Mouse (Mus musculus): ENCODE data around the gene Ctc1. TPM values are rescaled to one million over a fixed set of nuclear protein-coding genes. Genes with fewer than 3 reads are reported as not detected.
A peak's percentile ranks its signal among the peaks of the same experiment; 100 is the strongest.
"Not testable (repeated sequence)": the region's sequence is repeated elsewhere in the genome, so short reads cannot be mapped to it uniquely, and the experiment has no call there.

Ctc1 gene
- polyA plus RNA-seq (2014; fragmentation: Nextera tagmentation; extraction: Ambion mirVana), result 41.3 and 48.3 TPM in 2 replicates

DNA sequence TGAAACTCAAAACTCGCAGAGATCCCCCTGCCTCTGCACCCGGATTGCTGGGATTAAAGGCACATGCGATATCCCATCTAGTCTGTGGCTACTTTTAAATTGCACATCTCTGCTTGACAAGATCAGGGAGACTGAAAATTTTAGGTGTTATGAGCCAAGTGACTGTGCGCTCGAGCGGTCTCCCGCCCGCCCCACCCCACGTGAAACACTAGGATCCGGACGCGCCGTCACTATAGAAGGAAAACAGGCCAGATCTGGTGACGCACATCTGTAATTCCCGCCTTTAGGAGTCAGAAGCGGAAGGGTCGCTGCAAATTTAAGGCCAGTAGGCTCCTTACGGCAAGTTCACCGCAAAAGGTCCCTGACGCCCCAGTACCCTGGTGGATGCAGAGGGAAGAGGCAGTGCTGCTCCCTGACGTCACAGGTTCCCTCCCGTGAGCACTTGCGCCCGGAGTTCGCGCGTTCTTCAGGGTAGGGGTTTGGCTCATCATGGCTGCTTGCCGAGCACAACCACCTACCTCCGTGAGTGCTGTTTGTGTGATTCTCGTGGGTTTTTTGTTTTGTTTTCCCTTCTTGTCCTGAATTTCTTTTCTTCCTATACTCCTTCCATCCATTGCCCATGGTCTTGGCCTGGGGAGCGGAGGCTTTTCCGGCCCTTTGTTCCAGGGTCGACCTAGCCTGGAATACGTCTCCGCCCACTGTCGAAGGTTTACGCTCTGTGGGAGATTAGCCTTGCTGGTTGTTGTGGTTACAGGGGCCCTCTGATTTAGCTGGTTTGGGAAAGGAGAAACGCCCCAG, at the start of gene Ctc1:
Ctc1 (plus strand) TSS at position 268 of the 798 bp plus-strand sequence.
- peak within 1 kb of the TSS; percentile 93 for H3K27ac ChIP-seq (ENCODE audit: low read depth, low read length)
- no peaks in the 10 kb centered on the region for H3K36me3 ChIP-seq (ENCODE audit: control insufficient read depth, insufficient read depth, low read length)
- H3K27me3 ChIP-seq (ENCODE audit: control insufficient read depth, insufficient read depth, low read length), result no peaks in the 10 kb centered on the region
- peak within 1 kb of the TSS; percentile 74 for H3K4me3 ChIP-seq (ENCODE audit: low read depth, low read length)
- peak within 1 kb of the TSS; percentile 72 for H3K4me2 ChIP-seq
- H3K4me1 ChIP-seq (ENCODE audit: control insufficient read depth, insufficient read depth, low read length), result peaks cover 11% of the 10 kb centered on the region
- WGBS (ENCODE audit: insufficient replicate concordance), result 3% methylated on average over 38 of the region's 38 CpGs
- H3K9me3 ChIP-seq (replicated peaks; ENCODE audit: control insufficient read depth, low read length), result no peaks in the 10 kb centered on the region
- peak within 1 kb of the TSS; percentile 98 for H3K9ac ChIP-seq (ENCODE audit: low read depth, low read length)
- peak; percentile 94 for ATAC-seq (replicated peaks; ENCODE audit: insufficient number of reproducible peaks, low FRiP score, low TSS enrichment)

- ATAC-seq (replicated peaks; ENCODE audit: insufficient number of reproducible peaks, low FRiP score, low TSS enrichment), result no peak
- Histone ChIP-seq H3K27ac (ENCODE audit: low read depth, low read length) (no peak overlapping the region), H3K4me2 (no peak overlapping the region), H3K36me3 (ENCODE audit: control insufficient read depth, insufficient read depth, low read length) (no peaks in the 10 kb centered on the region), H3K4me3 (ENCODE audit: low read depth, low read length) (no peak overlapping the region), H3K9me3 (replicated peaks; ENCODE audit: control insufficient read depth, low read length) (no peaks in the 10 kb centered on the region), H3K27me3 (ENCODE audit: control insufficient read depth, insufficient read depth, low read length) (0 out of 2 replicates have a peak, but pooled peaks cover 2% of the 10 kb centered on the region), H3K9ac (ENCODE audit: low read depth, low read length) (no peak overlapping the region), H3K4me1 (ENCODE audit: control insufficient read depth, insufficient read depth, low read length) (peaks cover 6% of the 10 kb centered on the region; the same call in 1 of the 2 replicates)
- WGBS (ENCODE audit: insufficient replicate concordance), result 71% methylated on average over 1 of the region's 1 CpGs
Measured at GRCm38 (mm10) chr11:68966554-68966953, 49.2 kb upstream of the Ctc1 start.

GRCm38 (mm10) chr11:68967337-68968282, 48.1 kb upstream of the Ctc1 start, which contains the start of gene Slc25a35:
TSS of gene Slc25a35 (plus strand) at chr11:68968131.
- under 1% methylated on average over 50 of the region's 50 CpGs for WGBS (ENCODE audit: insufficient replicate concordance)
- peak; percentile 91 for ATAC-seq (replicated peaks; ENCODE audit: insufficient number of reproducible peaks, low FRiP score, low TSS enrichment)

GRCm38 (mm10) chr11:68968752-68969151, 47.0 kb upstream of the Ctc1 start:
- Histone ChIP-seq H3K4me2 (no peak overlapping the region), H3K27ac (ENCODE audit: low read depth, low read length) (no peak overlapping the region), H3K4me1 (ENCODE audit: control insufficient read depth, insufficient read depth, low read length) (peaks cover 16% of the 10 kb centered on the region), H3K9me3 (replicated peaks; ENCODE audit: control insufficient read depth, low read length) (no peaks in the 10 kb centered on the region), H3K27me3 (ENCODE audit: control insufficient read depth, insufficient read depth, low read length) (0 out of 2 replicates have a peak, but pooled peaks cover 2% of the 10 kb centered on the region), H3K4me3 (ENCODE audit: low read depth, low read length) (no peak overlapping the region), H3K9ac (ENCODE audit: low read depth, low read length) (no peak overlapping the region), H3K36me3 (ENCODE audit: control insufficient read depth, insufficient read depth, low read length) (no peaks in the 10 kb centered on the region)
- no peak for ATAC-seq (replicated peaks; ENCODE audit: insufficient number of reproducible peaks, low FRiP score, low TSS enrichment)
- WGBS (ENCODE audit: insufficient replicate concordance), result 82% methylated on average over 11 of the region's 11 CpGs

More at GRCm38 (mm10) chr11:68967337-68968282, 48.1 kb upstream of the Ctc1 start, which contains the start of gene Slc25a35:
- 0 out of 2 replicates have a peak, but pooled peaks cover 2% of the 10 kb centered on the region for H3K27me3 ChIP-seq (ENCODE audit: control insufficient read depth, insufficient read depth, low read length)
- peaks cover 11% of the 10 kb centered on the region for H3K4me1 ChIP-seq (ENCODE audit: control insufficient read depth, insufficient read depth, low read length)
- H3K4me3 ChIP-seq (ENCODE audit: low read depth, low read length), result peak within 1 kb of the TSS; percentile 64
- H3K9ac ChIP-seq (ENCODE audit: low read depth, low read length), result peak within 1 kb of the TSS; percentile 70
- H3K9me3 ChIP-seq (replicated peaks; ENCODE audit: control insufficient read depth, low read length), result no peaks in the 10 kb centered on the region
- no peaks in the 10 kb centered on the region for H3K36me3 ChIP-seq (ENCODE audit: control insufficient read depth, insufficient read depth, low read length)
- no peak within 1 kb of the TSS for H3K27ac ChIP-seq (ENCODE audit: low read depth, low read length)
- H3K4me2 ChIP-seq, result peak within 1 kb of the TSS; percentile 97

DNA sequence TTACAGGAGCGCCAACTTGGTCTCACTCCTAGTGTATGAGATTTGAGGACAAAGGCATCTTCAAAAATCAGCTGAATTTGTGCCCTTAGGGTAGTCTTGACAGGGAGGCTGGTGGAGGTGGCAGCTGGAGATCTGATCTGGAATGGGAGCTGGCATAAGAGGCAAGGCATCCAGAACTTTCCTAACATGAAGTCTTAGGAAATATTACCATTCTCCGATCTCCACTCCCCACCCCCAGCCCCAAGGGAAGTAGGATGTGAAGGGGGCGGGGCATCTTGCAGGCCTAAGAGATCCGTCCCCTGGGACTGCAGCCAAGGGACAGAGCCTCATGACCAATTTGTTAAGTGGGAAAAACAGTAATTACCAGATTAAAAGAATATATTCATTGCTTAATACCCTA, 45.5 kb upstream of the Ctc1 start:
- no peak overlapping the region for H3K4me2 ChIP-seq
- H3K9ac ChIP-seq (ENCODE audit: low read depth, low read length), result no peak overlapping the region
- no peak overlapping the region for H3K27ac ChIP-seq (ENCODE audit: low read depth, low read length)
- peaks cover 16% of the 10 kb centered on the region for H3K4me1 ChIP-seq (ENCODE audit: control insufficient read depth, insufficient read depth, low read length)
- H3K9me3 ChIP-seq (replicated peaks; ENCODE audit: control insufficient read depth, low read length), result no peaks in the 10 kb centered on the region
- 76% methylated on average over 4 of the region's 4 CpGs for WGBS (ENCODE audit: insufficient replicate concordance)
- no peak overlapping the region for H3K4me3 ChIP-seq (ENCODE audit: low read depth, low read length)
- ATAC-seq (replicated peaks; ENCODE audit: insufficient number of reproducible peaks, low FRiP score, low TSS enrichment), result no peak
- H3K36me3 ChIP-seq (ENCODE audit: control insufficient read depth, insufficient read depth, low read length), result no peaks in the 10 kb centered on the region
- 0 out of 2 replicates have a peak, but pooled peaks cover 2% of the 10 kb centered on the region for H3K27me3 ChIP-seq (ENCODE audit: control insufficient read depth, insufficient read depth, low read length)

DNA sequence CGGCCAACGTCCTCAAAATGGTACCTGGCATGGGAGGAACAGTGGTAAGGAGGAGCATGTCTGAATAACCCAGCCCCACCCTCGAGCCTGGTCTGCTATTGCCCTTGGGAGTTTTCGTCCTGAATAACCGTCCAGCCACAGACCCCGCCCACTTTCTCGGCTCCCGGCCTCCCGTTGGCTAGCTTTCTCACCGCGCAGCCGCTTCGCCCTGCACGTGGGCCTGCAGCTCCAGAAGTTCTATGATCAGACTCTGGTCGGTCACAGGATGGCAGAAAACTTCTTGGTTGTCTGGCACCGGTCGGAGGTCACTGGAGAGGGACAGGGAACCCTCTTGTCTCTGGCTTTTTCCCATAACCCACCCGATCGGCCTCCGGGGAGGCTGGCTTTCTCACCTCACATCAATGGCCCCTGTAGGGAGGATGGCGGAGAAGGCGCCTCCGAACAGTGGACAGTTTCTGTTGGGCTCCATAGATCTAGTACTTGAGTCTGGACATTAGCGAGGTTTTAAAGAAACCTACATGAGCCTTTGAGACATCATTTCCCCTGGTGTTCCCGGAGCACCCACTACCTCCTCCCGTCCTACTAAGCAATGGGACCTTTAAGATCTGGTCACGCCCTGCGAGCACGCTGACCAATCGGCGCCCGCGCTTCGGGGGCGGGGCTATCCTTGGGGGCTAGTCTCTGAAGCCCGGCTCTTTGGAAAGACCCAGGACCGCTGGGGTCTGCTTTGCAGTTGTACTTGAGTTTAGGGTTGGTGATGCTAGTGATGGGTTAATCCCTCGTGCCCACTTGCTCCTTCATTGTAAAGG, 42.3 kb upstream of the Ctc1 start:
- not testable (repeated sequence) for H3K9me3 ChIP-seq (replicated peaks; ENCODE audit: control insufficient read depth, low read length); H3K27me3 ChIP-seq (ENCODE audit: control insufficient read depth, insufficient read depth, low read length); H3K27ac ChIP-seq (ENCODE audit: low read depth, low read length); H3K36me3 ChIP-seq (ENCODE audit: control insufficient read depth, insufficient read depth, low read length)
- Histone ChIP-seq H3K4me3 (ENCODE audit: low read depth, low read length) (peak overlapping the region; percentile 49), H3K9ac (ENCODE audit: low read depth, low read length) (peak overlapping the region; percentile 64; the same call in 1 of the 2 replicates), H3K4me2 (peak overlapping the region; percentile 62), H3K4me1 (ENCODE audit: control insufficient read depth, insufficient read depth, low read length) (peaks cover 13% of the 10 kb centered on the region)
- ATAC-seq (replicated peaks; ENCODE audit: insufficient number of reproducible peaks, low FRiP score, low TSS enrichment), result peak; percentile 85
- under 1% methylated on average over 37 of the region's 38 CpGs for WGBS (ENCODE audit: insufficient replicate concordance)

- H3K9me3 ChIP-seq (replicated peaks; ENCODE audit: control insufficient read depth, low read length), result no peaks in the 10 kb centered on the region
- H3K4me3 ChIP-seq (ENCODE audit: low read depth, low read length), result peak overlapping the region; percentile 49
- no peaks in the 10 kb centered on the region for H3K27me3 ChIP-seq (ENCODE audit: control insufficient read depth, insufficient read depth, low read length)
- H3K4me1 ChIP-seq (ENCODE audit: control insufficient read depth, insufficient read depth, low read length), result peaks cover 13% of the 10 kb centered on the region
- H3K9ac ChIP-seq (ENCODE audit: low read depth, low read length), result no peak overlapping the region
- no peak overlapping the region for H3K27ac ChIP-seq (ENCODE audit: low read depth, low read length)
- no peaks in the 10 kb centered on the region for H3K36me3 ChIP-seq (ENCODE audit: control insufficient read depth, insufficient read depth, low read length)
- WGBS (ENCODE audit: insufficient replicate concordance), result 25% methylated on average over 6 of the region's 6 CpGs
- peak overlapping the region; percentile 62 for H3K4me2 ChIP-seq
- ATAC-seq (replicated peaks; ENCODE audit: insufficient number of reproducible peaks, low FRiP score, low TSS enrichment), result no peak
Measured at GRCm38 (mm10) chr11:68974059-68974450, 41.7 kb upstream of the Ctc1 start.

Data from heart, embryonic 11.5 days (tissue).